Mouse (Mus musculus) kidney, adult 9 months (tissue): ENCODE data around the gene Olfr1466.

Source experiments
- DNase-seq: peaks from one replicate; pipeline ENCODE4 v3.0.0; 2022

Olfr1466 gene

DNA sequence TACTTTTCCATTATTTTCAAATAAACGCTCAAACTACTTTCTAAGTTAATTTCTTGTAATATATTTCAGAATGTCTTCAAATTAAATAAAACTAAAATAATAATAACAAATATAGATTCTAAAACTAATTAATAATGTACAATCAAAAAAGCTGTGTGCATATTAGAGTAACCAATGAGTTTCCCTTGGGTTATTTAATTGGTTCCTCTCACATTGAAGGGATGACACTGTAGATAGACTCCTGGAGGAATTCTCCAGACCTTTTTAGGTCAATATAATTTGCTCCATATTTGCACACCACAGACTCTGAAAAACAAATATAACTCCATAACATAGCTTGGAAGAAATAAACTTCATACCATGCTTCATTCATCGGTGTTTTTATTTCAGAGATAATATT is at the start of gene Olfr1466:
Gene Olfr1466 (plus strand): TSS at position 301 of the 400 bp plus-strand sequence.
- no peak for DNase-seq

- DNase-seq, result no peak
Measured at GRCm38 (mm10) chr19:13315441-13315840, 23.2 kb upstream of the Olfr1466 start, which contains the start of gene Olfr1465. Olfr1465 (minus strand) TSS chr19:13315541.

DNA sequence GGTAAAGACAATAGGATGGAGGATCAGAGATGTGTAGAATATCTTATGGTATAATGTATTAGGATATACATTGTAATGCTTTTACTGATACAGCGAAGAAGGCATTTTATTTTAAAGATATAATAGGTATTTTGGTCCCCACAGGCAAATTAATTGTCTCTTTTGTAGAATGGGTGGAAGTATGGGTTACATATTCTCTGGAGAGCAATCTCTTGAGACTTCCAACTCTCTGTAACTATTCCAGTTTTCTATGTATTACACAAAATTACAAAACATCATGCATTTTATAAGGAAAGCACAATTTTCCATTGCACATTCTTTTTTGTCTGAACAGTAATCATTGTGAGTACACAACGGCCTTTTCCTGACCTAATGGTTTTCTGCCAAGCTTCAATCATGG is 23.3 kb downstream of the Olfr1466 start, which contains the start of gene Olfr1467:
Gene Olfr1467 (plus strand): TSS at position 301 of the 400 bp plus-strand sequence.
- no peak for DNase-seq
